Mouse (Mus musculus): ENCODE data around the gene Acp2.

Gene Acp2

GRCm38 (mm10) chr2:91256256-91257125 lies 53.8 kb downstream of the Acp2 start:
- DNase-seq = peak; percentile 74 to 80

GRCm38 (mm10) chr2:91257126-91257980 lies 54.7 kb downstream of the Acp2 start:
- peak; percentile 43 to 56 for DNase-seq

- peak; percentile 52 to 62 for DNase-seq
These were observed 55.4 kb downstream of the Acp2 start for GRCm38 (mm10) chr2:91258054-91258453.

- peak in 1 of 2 experiments; percentile 2 for DNase-seq
These were observed 56.1 kb downstream of the Acp2 start for GRCm38 (mm10) chr2:91258830-91259229.

GRCm38 (mm10) chr2:91259493-91259892 lies 56.8 kb downstream of the Acp2 start:
- DNase-seq = peak in 1 of 2 experiments; percentile 13

Measured in cerebellum, postnatal 36 days (tissue).